Mouse (Mus musculus) hindbrain, embryonic 14.5 days (tissue): ENCODE results near the gene Dhps. TPM values are rescaled to one million over a fixed set of nuclear protein-coding genes. Genes with fewer than 3 reads are reported as not detected.

Source experiments
- microRNA-seq: library from miRNA; unstranded; fragments of <30 nt; microRNA quantifications from one replicate; pipeline ENCODE4, GENCODE M21; 2016
- polyA plus RNA-seq: library from polyadenylated mRNA; unstranded; fragments of >200 nt; fragmentation: Nextera tagmentation; extraction: Ambion mirVana; gene quantifications from 2 replicates; pipeline ENCODE4 v1.2.1, GENCODE M21; 2014

Gene Dhps
- polyA plus RNA-seq, 1 experiment from 2014 or later, result 113 TPM

Small RNAs within 50 kb of the gene (microRNA-seq; reads per million reads assigned to microRNA genes)
- gene Gm23388 (0.65 reads per million), gene Mir7070 (0.81 reads per million)

Other genes starting within 250 kb of the Dhps start
- gene Dand5, start 248.9 kb upstream of the Dhps start, polyA plus RNA-seq, result 13.5 and 14.6 TPM in 2 replicates
- 35.0 and 37.4 TPM in 2 replicates for gene Gadd45gip1, start 240.2 kb upstream of the Dhps start, polyA plus RNA-seq
- gene Rad23a, start 231.1 kb upstream of the Dhps start, polyA plus RNA-seq, result 75.7 and 81.1 TPM in 2 replicates
- 574 and 709 TPM in 2 replicates for gene Calr, start 224.8 kb upstream of the Dhps start, polyA plus RNA-seq
- gene Farsa, start 214.8 kb upstream of the Dhps start, polyA plus RNA-seq, result 87.8 and 93.4 TPM in 2 replicates
- gene Syce2, start 199.6 kb upstream of the Dhps start, polyA plus RNA-seq, result 27.7 and 32.5 TPM in 2 replicates
- gene Gcdh, start 177.8 kb upstream of the Dhps start, polyA plus RNA-seq, result 25.6 and 29.8 TPM in 2 replicates
- 0.70 and 0.91 TPM in 2 replicates for gene Klf1, start 169.8 kb upstream of the Dhps start, polyA plus RNA-seq
- gene Dnase2a, start 163.2 kb upstream of the Dhps start, polyA plus RNA-seq, result 3.3 and 6.0 TPM in 2 replicates
- 69.7 and 76.5 TPM in 2 replicates for gene Mast1, start 134.4 kb upstream of the Dhps start, polyA plus RNA-seq
- 1.1 and 1.8 TPM in 2 replicates for gene Rtbdn, start 124.8 kb upstream of the Dhps start, polyA plus RNA-seq
- not detected in 2 replicates for gene Gm49661, start 102.3 kb upstream of the Dhps start, polyA plus RNA-seq
- gene Prdx2, start 102.2 kb upstream of the Dhps start, polyA plus RNA-seq, result 1,143 and 1,221 TPM in 2 replicates
- 47.8 and 48.4 TPM in 2 replicates for gene Rnaseh2a, start 102.0 kb upstream of the Dhps start, polyA plus RNA-seq
- 6.0 and 6.2 TPM in 2 replicates for gene Junb, start 93.0 kb upstream of the Dhps start, polyA plus RNA-seq
- gene Hook2, start 81.2 kb upstream of the Dhps start, polyA plus RNA-seq, result 24.6 and 27.3 TPM in 2 replicates
- not detected in 2 replicates for gene Best2, start 57.2 kb upstream of the Dhps start, polyA plus RNA-seq
- 121 and 137 TPM in 2 replicates for gene Asna1, start 46.5 kb upstream of the Dhps start, polyA plus RNA-seq
- gene Trir, start 44.9 kb upstream of the Dhps start, polyA plus RNA-seq, result 162 and 165 TPM in 2 replicates
- 42.4 and 46.4 TPM in 2 replicates for gene Tnpo2, start 34.8 kb upstream of the Dhps start, polyA plus RNA-seq
- gene Fbxw9, start 11.7 kb upstream of the Dhps start, polyA plus RNA-seq, result 63.0 and 68.9 TPM in 2 replicates
- gene Gm5741, start 3.8 kb upstream of the Dhps start, polyA plus RNA-seq, result 1.4 TPM in 1 of 2 replicates, not detected in the other
- gene Wdr83os, start 9.0 kb downstream of the Dhps start, polyA plus RNA-seq, result 119 and 136 TPM in 2 replicates
- gene Wdr83, start 9.5 kb downstream of the Dhps start, polyA plus RNA-seq, result 41.2 and 43.9 TPM in 2 replicates
- gene Man2b1, start 11.5 kb downstream of the Dhps start, polyA plus RNA-seq, result 17.3 and 20.1 TPM in 2 replicates
- gene Zfp791, start 51.3 kb downstream of the Dhps start, polyA plus RNA-seq, result 3.6 TPM in 2 replicates
- gene Cks1brt, start 80.2 kb downstream of the Dhps start, polyA plus RNA-seq, result not detected in 2 replicates
- gene Olfr371, start 154.2 kb downstream of the Dhps start, polyA plus RNA-seq, result not detected in 2 replicates
- 71.8 and 74.2 TPM in 2 replicates for gene Orc6, start 227.9 kb downstream of the Dhps start, polyA plus RNA-seq
- gene Vps35, start 228.0 kb downstream of the Dhps start, polyA plus RNA-seq, result 179 and 200 TPM in 2 replicates